Mouse (Mus musculus): ENCODE data around the gene Ramp1.

GRCm38 (mm10) chr1:91215264-91215663, 35.6 kb downstream of the Ramp1 start:
- TF ChIP-seq POLR2A (IDR thresholded peaks at IDR 0.05; ENCODE audit: low read depth, low read length), result no peak
- TF ChIP-seq CTCF (conservative IDR thresholded peaks at IDR 0.05; ENCODE audit: insufficient read depth, insufficient read length, low read depth, low read length), result no peak
